Mouse (Mus musculus): ENCODE measurements at regions not wholly inside any gene's neighbourhood (a gene's known extent, or its start where the extent isn't known, plus 50 kb on each side); places are given as distances from the start of the nearest gene placed in this dataset.

- DNase-seq (ENCODE audit: low spot score in 2 of 2): no peak
These were observed 57.8 kb upstream of the Pias1 start for GRCm38 (mm10) chr9:63045531-63045930.

GRCm38 (mm10) chr9:63043304-63043703 lies 55.6 kb upstream of the Pias1 start:
- no peak for DNase-seq (ENCODE audit: low spot score in 2 of 2)

DNA sequence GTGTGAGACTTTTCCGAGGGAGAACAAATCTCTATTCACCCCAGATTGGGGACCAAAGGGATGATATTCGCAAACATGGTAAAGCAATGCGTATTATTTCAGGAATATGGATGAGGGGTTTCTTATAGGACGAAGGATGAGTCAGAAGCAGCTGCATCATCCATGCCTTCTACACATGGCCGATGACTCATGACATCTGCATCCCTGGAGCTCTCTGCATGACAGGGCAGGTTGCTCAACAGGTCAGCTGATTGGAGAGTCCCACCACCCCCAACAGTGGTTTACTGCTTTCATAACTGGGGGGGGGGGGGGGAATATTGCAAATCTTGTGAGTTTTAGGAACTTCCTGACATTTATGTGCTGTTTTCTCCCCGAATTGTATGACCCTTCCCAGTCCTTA lies 50.3 kb upstream of the Pias1 start:
- no peak for DNase-seq (ENCODE audit: low spot score in 2 of 2)

All from adrenal gland, adult 18-20 months (tissue).